Mouse (Mus musculus): ENCODE results near the gene Capn15. TPM values are rescaled to one million over a fixed set of nuclear protein-coding genes. Genes with fewer than 3 reads are reported as not detected.

Capn15 gene
- polyA plus RNA-seq, 1 experiment, result 12.1 TPM

- H3K27ac ChIP-seq (ENCODE audit: insufficient read depth, low read depth, low read length), result no peak overlapping the region
- H3K4me1 ChIP-seq (ENCODE audit: control insufficient read depth, insufficient read depth, low read length), result peaks cover 21% of the 10 kb centered on the region
- TF ChIP-seq CTCF (IDR thresholded peaks at IDR 0.05; ENCODE audit: low read depth, low read length), result no peak
- TF ChIP-seq POLR2A (IDR thresholded peaks at IDR 0.05; ENCODE audit: borderline replicate concordance, low read depth, low read length), result no peak
- peak overlapping the region; percentile 95; the same call in 1 of the 2 replicates for H3K4me3 ChIP-seq (ENCODE audit: insufficient read depth, low read length)
Measured at GRCm38 (mm10) chr17:25942597-25943151, 42.9 kb downstream of the Capn15 start.

- H3K4me3 ChIP-seq (ENCODE audit: insufficient read depth, low read length), result peak overlapping the region; percentile 95
- peak overlapping the region; percentile 71 for H3K27ac ChIP-seq (ENCODE audit: insufficient read depth, low read depth, low read length)
- H3K4me1 ChIP-seq (ENCODE audit: control insufficient read depth, insufficient read depth, low read length), result peaks cover 21% of the 10 kb centered on the region
- TF ChIP-seq POLR2A (IDR thresholded peaks at IDR 0.05; ENCODE audit: borderline replicate concordance, low read depth, low read length) (no peak), CTCF (IDR thresholded peaks at IDR 0.05; ENCODE audit: low read depth, low read length) (no peak)
Measured at GRCm38 (mm10) chr17:25941511-25942241, 43.9 kb downstream of the Capn15 start.

GRCm38 (mm10) chr17:25934526-25934925, 51.1 kb downstream of the Capn15 start:
- H3K4me1 ChIP-seq (ENCODE audit: control insufficient read depth, insufficient read depth, low read length), result no peaks in the 10 kb centered on the region

GRCm38 (mm10) chr17:25925348-25925747, 60.2 kb downstream of the Capn15 start:
- Histone ChIP-seq H3K4me1 (ENCODE audit: control insufficient read depth, insufficient read depth, low read length) (peaks cover 14% of the 10 kb centered on the region), H3K27ac (ENCODE audit: insufficient read depth, low read depth, low read length) (no peak overlapping the region), H3K4me3 (ENCODE audit: insufficient read depth, low read length) (no peak overlapping the region)
- TF ChIP-seq POLR2A (IDR thresholded peaks at IDR 0.05; ENCODE audit: borderline replicate concordance, low read depth, low read length) (no peak), CTCF (IDR thresholded peaks at IDR 0.05; ENCODE audit: low read depth, low read length) (no peak)

More at GRCm38 (mm10) chr17:25934526-25934925, 51.1 kb downstream of the Capn15 start:
- Histone ChIP-seq H3K4me3 (ENCODE audit: insufficient read depth, low read length) (no peak overlapping the region), H3K27ac (ENCODE audit: insufficient read depth, low read depth, low read length) (no peak overlapping the region)
- TF ChIP-seq CTCF (IDR thresholded peaks at IDR 0.05; ENCODE audit: low read depth, low read length) (no peak), POLR2A (IDR thresholded peaks at IDR 0.05; ENCODE audit: borderline replicate concordance, low read depth, low read length) (no peak)

- peaks cover 20% of the 10 kb centered on the region for H3K4me1 ChIP-seq (ENCODE audit: control insufficient read depth, insufficient read depth, low read length)
- no peak overlapping the region for H3K4me3 ChIP-seq (ENCODE audit: insufficient read depth, low read length)
- TF ChIP-seq CTCF (IDR thresholded peaks at IDR 0.05; ENCODE audit: low read depth, low read length) (no peak), POLR2A (IDR thresholded peaks at IDR 0.05; ENCODE audit: borderline replicate concordance, low read depth, low read length) (no peak)
- no peak overlapping the region for H3K27ac ChIP-seq (ENCODE audit: insufficient read depth, low read depth, low read length)
Measured at GRCm38 (mm10) chr17:25922120-25922519, 63.5 kb downstream of the Capn15 start.

- Histone ChIP-seq H3K4me3 (ENCODE audit: insufficient read depth, low read length) (peak overlapping the region; percentile 82), H3K4me1 (ENCODE audit: control insufficient read depth, insufficient read depth, low read length) (peaks cover 37% of the 10 kb centered on the region), H3K27ac (ENCODE audit: insufficient read depth, low read depth, low read length) (peak overlapping the region; percentile 92)
- no peak for TF ChIP-seq POLR2A (IDR thresholded peaks at IDR 0.05; ENCODE audit: borderline replicate concordance, low read depth, low read length)
- TF ChIP-seq CTCF (IDR thresholded peaks at IDR 0.05; ENCODE audit: low read depth, low read length), result no peak
Measured at GRCm38 (mm10) chr17:25919786-25920642, 65.6 kb downstream of the Capn15 start.

- Histone ChIP-seq H3K4me1 (ENCODE audit: control insufficient read depth, insufficient read depth, low read length) (peaks cover 44% of the 10 kb centered on the region), H3K27ac (ENCODE audit: insufficient read depth, low read depth, low read length) (peak within 1 kb of the TSS; percentile 92), H3K4me3 (ENCODE audit: insufficient read depth, low read length) (peak within 1 kb of the TSS; percentile 98)
- peak; percentile 23; the same call in 1 of the 2 replicates for TF ChIP-seq POLR2A (IDR thresholded peaks at IDR 0.05; ENCODE audit: borderline replicate concordance, low read depth, low read length)
- TF ChIP-seq CTCF (IDR thresholded peaks at IDR 0.05; ENCODE audit: low read depth, low read length), result no peak
Measured at GRCm38 (mm10) chr17:25919144-25919785, 66.3 kb downstream of the Capn15 start, which contains the start of gene Rab40c. TSS of gene Rab40c (minus strand) at chr17:25919727.

- Histone ChIP-seq H3K4me1 (ENCODE audit: control insufficient read depth, insufficient read depth, low read length) (peaks cover 46% of the 10 kb centered on the region), H3K4me3 (ENCODE audit: insufficient read depth, low read length) (peak overlapping the region; percentile 98), H3K27ac (ENCODE audit: insufficient read depth, low read depth, low read length) (peak overlapping the region; percentile 69)
- TF ChIP-seq POLR2A (IDR thresholded peaks at IDR 0.05; ENCODE audit: borderline replicate concordance, low read depth, low read length), result no peak
- TF ChIP-seq CTCF (IDR thresholded peaks at IDR 0.05; ENCODE audit: low read depth, low read length), result no peak
Measured at GRCm38 (mm10) chr17:25918037-25918750, 67.4 kb downstream of the Capn15 start.
